Mouse (Mus musculus) urinary bladder, postnatal 36 days (tissue): ENCODE measurements at regions not wholly inside any gene's neighbourhood (a gene's known extent, or its start where the extent isn't known, plus 50 kb on each side); places are given as distances from the start of the nearest gene placed in this dataset.
A peak's percentile ranks its signal among the peaks of the same experiment; 100 is the strongest.
"Not testable (repeated sequence)": the region's sequence is repeated elsewhere in the genome, so short reads cannot be mapped to it uniquely, and the experiment has no call there.

ENCODE experiments used
- DNase-seq, 2 experiments: peaks; one replicate each; pipeline ENCODE4 v3.0.0; 2022; ENCODE audit warnings: low spot score in 2 of 2, mixed read lengths in 1 of 2

GRCm38 (mm10) chr7:138758386-138758785 is 87.5 kb upstream of the Ppp2r2d start:
- DNase-seq = no peak

- DNase-seq = no peak
Observed at GRCm38 (mm10) chr7:138748442-138748841, 97.4 kb upstream of the Ppp2r2d start.

- no peak for DNase-seq
Observed at GRCm38 (mm10) chr7:138746616-138747015, 99.3 kb upstream of the Ppp2r2d start.

- DNase-seq = no peak
Observed at GRCm38 (mm10) chr7:138742516-138742845, 103.4 kb upstream of the Ppp2r2d start.

- DNase-seq = no peak
Observed at GRCm38 (mm10) chr7:138741816-138742515, 103.9 kb upstream of the Ppp2r2d start.

GRCm38 (mm10) chr7:138734254-138734653 is 111.6 kb upstream of the Ppp2r2d start:
- peak; percentile 6 to 36 for DNase-seq

GRCm38 (mm10) chr7:138724829-138725228 is 121.0 kb upstream of the Ppp2r2d start:
- no peak for DNase-seq

- DNase-seq = no peak
Observed at GRCm38 (mm10) chr7:138719608-138720007, 126.3 kb upstream of the Ppp2r2d start.

GRCm38 (mm10) chr7:138719115-138719514 is 126.8 kb upstream of the Ppp2r2d start:
- no peak for DNase-seq

- no peak for DNase-seq
Observed at GRCm38 (mm10) chr7:138714731-138715130, 131.1 kb upstream of the Ppp2r2d start.

GRCm38 (mm10) chr7:138708373-138708772 is 137.5 kb upstream of the Ppp2r2d start:
- DNase-seq = no peak

GRCm38 (mm10) chr7:138699599-138699998 is 146.3 kb upstream of the Ppp2r2d start:
- DNase-seq = not testable (repeated sequence)

- DNase-seq = no peak
Observed at GRCm38 (mm10) chr7:138682161-138682560, 163.7 kb upstream of the Ppp2r2d start.

- no peak for DNase-seq
Observed at GRCm38 (mm10) chr7:138680530-138680929, 165.3 kb upstream of the Ppp2r2d start.

- DNase-seq = no peak
Observed at GRCm38 (mm10) chr7:138679575-138679974, 166.3 kb upstream of the Ppp2r2d start.

- DNase-seq = no peak
Observed at GRCm38 (mm10) chr7:138672959-138673358, 172.9 kb upstream of the Ppp2r2d start.

GRCm38 (mm10) chr7:138668337-138668736 is 177.5 kb upstream of the Ppp2r2d start:
- no peak for DNase-seq

GRCm38 (mm10) chr7:138660124-138660523 is 185.8 kb upstream of the Ppp2r2d start:
- DNase-seq = no peak

GRCm38 (mm10) chr7:138657521-138657920 is 188.4 kb upstream of the Ppp2r2d start:
- no peak for DNase-seq

- DNase-seq = no peak
Observed at GRCm38 (mm10) chr7:138657076-138657475, 188.8 kb upstream of the Ppp2r2d start.

GRCm38 (mm10) chr7:138655940-138656339 is 189.9 kb upstream of the Ppp2r2d start:
- DNase-seq = no peak

- DNase-seq = no peak
Observed at GRCm38 (mm10) chr7:138650946-138651345, 194.9 kb upstream of the Ppp2r2d start.

- no peak for DNase-seq
Observed at GRCm38 (mm10) chr7:138647636-138648035, 198.2 kb upstream of the Ppp2r2d start.
